ENCODE assay signal across 23 mouse cellular contexts in genomic region chr7:142669751-142670625, GRCm38 (mm10). TPM values are rescaled to one million over a fixed set of nuclear protein-coding genes. Genes with fewer than 3 reads are reported as not detected.
DNase-seq lines count a peak whose midpoint lies in the region; ATAC-seq lines count a peak whose summit lies in the region.
"Had no signal": no experiment of that assay in that cellular context is flagged by ENCODE, and none has a peak within 500 bp of the region (broad histone marks: within the 10 kb centered on the region; RNA-seq: fewer than 3 reads in every experiment).

Gene Gm49394 (minus strand): TSS chr7:142669942.

- DNase-seq in liver, embryonic 11.5 days (ENCODE audit: low spot score): peak; percentile 31
- no peak for DNase-seq in liver
- DNase-seq in yolk sac, embryonic 10.5 days (ENCODE audit: low spot score): peak; percentile 84
- no peak for DNase-seq in urinary bladder, postnatal 14 days (ENCODE audit: low spot score)
- DNase-seq: adrenal gland, postnatal 14 days; cerebellum, adult 11 months; forebrain, postnatal 0 days; liver, postnatal 0 days; lung, postnatal 10 days; right cerebral cortex, postnatal 25 days had no signal

- no peak within 1 kb of the TSS for H3K4me3 ChIP-seq in forebrain, embryonic 15.5 days
- H3K4me3 ChIP-seq in forebrain, embryonic 12.5 days (replicated peaks): no peak within 1 kb of the TSS
- H3K4me3 ChIP-seq in liver, embryonic 11.5 days (ENCODE audit: low read depth, low read length): no peak within 1 kb of the TSS
- H3K4me3 ChIP-seq in intestine, embryonic 16.5 days (ENCODE audit: low read length): no peak within 1 kb of the TSS
- H3K4me3 ChIP-seq: embryonic facial prominence, embryonic 10.5 days; hindbrain, embryonic 13.5 days; limb, embryonic 15.5 days; megakaryocyte, embryonic 14.5 days; stomach, embryonic 15.5 days had no signal

- peak within 1 kb of the TSS; percentile 63; the same call in 1 of the 2 replicates for H3K27ac ChIP-seq in forebrain, embryonic 15.5 days (replicated peaks)
- no peak within 1 kb of the TSS for H3K27ac ChIP-seq in forebrain, embryonic 12.5 days
- no peak within 1 kb of the TSS for H3K27ac ChIP-seq in liver, embryonic 11.5 days (ENCODE audit: low read depth, low read length)
- 0 out of 2 replicates have a peak within 1 kb of the TSS, but pooled peaks have one; percentile 17 for H3K27ac ChIP-seq in intestine, embryonic 16.5 days (ENCODE audit: low read length)
- H3K27ac ChIP-seq: embryonic facial prominence, embryonic 10.5 days; hindbrain, embryonic 13.5 days; limb, embryonic 15.5 days; stomach, embryonic 15.5 days had no signal

- H3K4me2 ChIP-seq in forebrain, embryonic 15.5 days (replicated peaks): no peak within 1 kb of the TSS
- no peak within 1 kb of the TSS for H3K4me2 ChIP-seq in forebrain, embryonic 12.5 days
- H3K4me2 ChIP-seq in liver, embryonic 11.5 days: no peak within 1 kb of the TSS
- H3K4me2 ChIP-seq in intestine, embryonic 16.5 days (ENCODE audit: low read depth, low read length): no peak within 1 kb of the TSS
- H3K4me2 ChIP-seq: hindbrain, embryonic 13.5 days; limb, embryonic 15.5 days; stomach, embryonic 15.5 days had no signal

- H3K4me1 ChIP-seq in forebrain, embryonic 15.5 days: peaks cover 7% of the 10 kb centered on the region; the same call in 1 of the 2 replicates
- H3K4me1 ChIP-seq in forebrain, embryonic 12.5 days: no peaks in the 10 kb centered on the region
- H3K4me1 ChIP-seq in liver, embryonic 11.5 days (replicated peaks; ENCODE audit: control insufficient read depth, insufficient read depth, low read length): no peaks in the 10 kb centered on the region
- no peaks in the 10 kb centered on the region for H3K4me1 ChIP-seq in intestine, embryonic 16.5 days (ENCODE audit: control insufficient read depth, insufficient read depth, low read length)
- H3K4me1 ChIP-seq: hindbrain, embryonic 13.5 days; stomach, embryonic 15.5 days had no signal

- H3K27me3 ChIP-seq in forebrain, embryonic 15.5 days: peaks cover 17% of the 10 kb centered on the region
- peaks cover 28% of the 10 kb centered on the region for H3K27me3 ChIP-seq in forebrain, embryonic 12.5 days
- H3K27me3 ChIP-seq in liver, embryonic 11.5 days (replicated peaks; ENCODE audit: control insufficient read depth, insufficient read depth, low read length): peaks cover 20% of the 10 kb centered on the region
- H3K27me3 ChIP-seq in intestine, embryonic 16.5 days (replicated peaks; ENCODE audit: control insufficient read depth, insufficient read depth, low read length): peaks cover 12% of the 10 kb centered on the region

- H3K9me3 ChIP-seq in forebrain, embryonic 15.5 days: no peaks in the 10 kb centered on the region
- H3K9me3 ChIP-seq in forebrain, embryonic 12.5 days: peaks cover 19% of the 10 kb centered on the region
- H3K9me3 ChIP-seq in liver, embryonic 11.5 days (ENCODE audit: control insufficient read depth, low read length): peaks cover 17% of the 10 kb centered on the region
- H3K9me3 ChIP-seq in intestine, embryonic 16.5 days (ENCODE audit: control insufficient read depth, low read length): peaks cover 15% of the 10 kb centered on the region

- no peak within 1 kb of the TSS for H3K9ac ChIP-seq in forebrain, embryonic 15.5 days (replicated peaks)
- no peak within 1 kb of the TSS for H3K9ac ChIP-seq in forebrain, embryonic 12.5 days
- no peak within 1 kb of the TSS for H3K9ac ChIP-seq in liver, embryonic 11.5 days (ENCODE audit: low read depth, low read length)
- no peak within 1 kb of the TSS for H3K9ac ChIP-seq in intestine, embryonic 16.5 days (ENCODE audit: low read depth, low read length)
- H3K9ac ChIP-seq: forebrain, postnatal 0 days; hindbrain, embryonic 13.5 days; limb, embryonic 15.5 days; liver, postnatal 0 days; stomach, embryonic 15.5 days had no signal

- ATAC-seq in forebrain, embryonic 15.5 days (replicated peaks): no peak
- no peak for ATAC-seq in forebrain, embryonic 12.5 days (ENCODE audit: low FRiP score)
- no peak for ATAC-seq in liver, embryonic 11.5 days (replicated peaks; ENCODE audit: low FRiP score)
- ATAC-seq in intestine, embryonic 16.5 days: peak; percentile 79
- ATAC-seq: forebrain, postnatal 0 days; inflammation-experienced regulatory T-cells, adult 6 months; liver, postnatal 0 days had no signal

- WGBS in forebrain, embryonic 15.5 days: 86% methylated on average over 23 of the region's 23 CpGs
- WGBS in forebrain, embryonic 12.5 days: 83% methylated on average over 23 of the region's 23 CpGs
- WGBS in liver, embryonic 11.5 days: 82% methylated on average over 23 of the region's 23 CpGs
- WGBS in intestine, embryonic 16.5 days: 79% methylated on average over 23 of the region's 23 CpGs

- H3K36me3 ChIP-seq in forebrain, embryonic 15.5 days: no peaks in the 10 kb centered on the region
- H3K36me3 ChIP-seq in forebrain, embryonic 12.5 days (replicated peaks): no peaks in the 10 kb centered on the region
- H3K36me3 ChIP-seq in liver, embryonic 11.5 days (ENCODE audit: control insufficient read depth, insufficient read depth, low read length): peaks cover 7% of the 10 kb centered on the region; the same call in 1 of the 2 replicates
- no peaks in the 10 kb centered on the region for H3K36me3 ChIP-seq in intestine, embryonic 16.5 days (ENCODE audit: control insufficient read depth, insufficient read depth, low read length)
- H3K36me3 ChIP-seq: G1E; hindbrain, embryonic 13.5 days; stomach, embryonic 15.5 days had no signal

RNA-seq across cellular contexts. Expression of gene Gm49394, which starts in this region (rescaled TPM):
- polyA plus RNA-seq in forebrain, embryonic 15.5 days (2015; fragmentation: Nextera tagmentation; extraction: Ambion mirVana): 0.04 and 0.11 TPM in 2 replicates
- not detected in 2 replicates for polyA plus RNA-seq in forebrain, embryonic 12.5 days (2016; fragmentation: Nextera tagmentation; extraction: Ambion mirVana)
- not detected in 2 replicates for polyA plus RNA-seq in liver, embryonic 11.5 days (2014; fragmentation: Nextera tagmentation; extraction: Ambion mirVana)
- polyA plus RNA-seq in intestine, embryonic 16.5 days (2015; fragmentation: Nextera tagmentation; extraction: Ambion mirVana): 1.1 and 1.9 TPM in 2 replicates
- polyA plus RNA-seq: embryonic facial prominence, embryonic 10.5 days; G1E; hindbrain, embryonic 13.5 days; inflammation-experienced regulatory T-cells, adult 6 months; large intestine, adult 2 months; spleen, adult 2 months; thymus, postnatal 0 days had no signal

Comparison
In these comparisons a context has a peak if more than half of its experiments do, and no peak if none do; other contexts are left out.
1. H3K27ac ChIP-seq: peak in forebrain, embryonic 15.5 days (single experiment) and intestine, embryonic 16.5 days (single experiment); none in forebrain, embryonic 12.5 days (single experiment) and liver, embryonic 11.5 days (single experiment).
2. Peak in DNase-seq in liver, embryonic 11.5 days; RNA of the gene not detected or under 1 TPM.